Mouse (Mus musculus): Measurements from ENCODE around the gene Trib3. TPM values are rescaled to one million over a fixed set of nuclear protein-coding genes. Genes with fewer than 3 reads are reported as not detected.
"Not testable (repeated sequence)": the region's sequence is repeated elsewhere in the genome, so short reads cannot be mapped to it uniquely, and the experiment has no call there.

Trib3 gene
- polyA plus RNA-seq, 1 experiment from 2014 or later, result 2.3 TPM

DNA sequence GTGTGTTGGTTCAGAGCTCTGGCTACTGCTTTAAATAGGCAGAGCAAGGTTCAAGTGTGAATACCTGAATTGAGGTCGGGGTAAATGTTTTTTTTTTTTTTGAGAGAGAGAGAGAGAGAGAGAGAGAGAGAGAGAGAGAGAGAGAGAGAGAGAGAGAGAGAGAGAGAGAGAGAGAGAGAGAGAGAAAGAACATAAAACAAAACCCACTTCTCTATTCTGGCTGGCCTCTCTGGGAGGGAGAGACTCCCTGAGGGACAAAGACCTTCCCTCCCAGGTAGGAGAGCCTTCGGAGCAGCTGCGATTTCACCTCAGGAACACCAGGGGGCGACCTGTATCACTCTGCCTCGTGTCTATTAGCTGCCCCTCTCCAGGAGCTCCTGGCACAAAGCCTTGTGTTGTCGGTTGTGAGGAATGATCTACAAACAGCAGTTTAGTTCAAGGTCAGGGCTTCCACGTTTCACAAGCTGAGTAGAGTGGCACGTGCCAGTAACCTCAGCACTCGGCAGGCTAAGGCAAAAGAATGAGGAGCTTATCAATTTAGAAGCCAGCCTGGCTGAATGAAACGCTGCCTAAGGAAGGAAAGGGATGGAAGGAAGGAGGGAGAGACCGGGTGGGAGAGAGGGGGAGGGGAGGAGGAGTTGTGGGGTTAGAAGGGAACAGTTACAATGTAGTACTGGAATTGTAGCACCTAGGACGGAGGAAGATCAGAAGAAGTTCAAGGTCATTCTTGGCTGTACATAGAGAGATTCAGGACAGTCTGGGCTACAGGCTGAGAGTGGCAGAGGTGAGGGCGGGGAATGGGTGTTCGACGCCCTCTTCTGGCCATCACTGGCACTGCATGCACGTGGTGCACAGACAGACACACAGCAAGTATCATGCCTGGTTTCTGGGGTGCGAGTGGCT lies 19.7 kb upstream of the Trib3 start:
- no peaks in the 10 kb centered on the region for H3K27me3 ChIP-seq (ENCODE audit: poor library complexity, severe bottlenecking)
- H3K36me3 ChIP-seq (replicated peaks), result no peaks in the 10 kb centered on the region
- peak overlapping the region; percentile 34 for H3K4me3 ChIP-seq
- H3K27ac ChIP-seq, result peak overlapping the region; percentile 85
- DNase-seq (ENCODE audit: extremely low spot score, low spot score), result peak; percentile 79
- 12% methylated on average over 17 of the region's 17 CpGs for WGBS
- peaks cover 7% of the 10 kb centered on the region for H3K4me1 ChIP-seq
- H3K9me3 ChIP-seq, result no peaks in the 10 kb centered on the region

- H3K27me3 ChIP-seq (ENCODE audit: poor library complexity, severe bottlenecking), result no peaks in the 10 kb centered on the region
- H3K9me3 ChIP-seq, result no peaks in the 10 kb centered on the region
- DNase-seq (ENCODE audit: extremely low spot score, low spot score), result no peak
- H3K36me3 ChIP-seq (replicated peaks), result no peaks in the 10 kb centered on the region
- peaks cover 7% of the 10 kb centered on the region for H3K4me1 ChIP-seq
- no peak overlapping the region for H3K27ac ChIP-seq
- no peak overlapping the region for H3K4me3 ChIP-seq
- 90% methylated on average over 8 of the region's 8 CpGs for WGBS
These were observed 17.4 kb upstream of the Trib3 start for GRCm38 (mm10) chr2:152361193-152361592.

DNA sequence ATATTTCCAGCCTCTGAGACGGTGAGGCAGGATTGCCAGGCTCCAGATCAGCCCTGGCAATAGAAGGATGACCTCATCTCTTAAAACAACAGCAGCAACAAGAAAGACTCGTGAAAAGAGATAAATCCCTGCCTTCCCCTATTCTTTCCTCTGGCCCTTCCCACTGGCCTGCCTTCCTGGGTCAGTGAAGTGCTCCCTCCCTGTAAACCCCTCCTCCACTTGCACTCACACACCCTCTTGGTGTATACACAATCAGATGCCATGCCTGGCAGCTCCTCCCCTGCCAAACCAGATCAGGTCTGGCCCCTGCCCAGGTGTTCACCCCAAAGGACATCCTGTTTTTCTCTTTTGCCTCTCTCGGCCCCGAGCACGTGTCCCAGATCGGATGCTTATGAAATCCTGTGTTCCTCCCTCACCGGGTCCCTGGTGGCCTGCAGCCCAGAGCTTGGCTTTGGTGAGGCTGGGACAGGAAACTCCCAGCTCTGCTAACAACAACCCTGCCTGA lies 16.5 kb upstream of the Trib3 start:
- no peaks in the 10 kb centered on the region for H3K9me3 ChIP-seq
- 66% methylated on average over 7 of the region's 7 CpGs for WGBS
- H3K4me1 ChIP-seq, result peaks cover 7% of the 10 kb centered on the region
- no peak overlapping the region for H3K4me3 ChIP-seq
- H3K27ac ChIP-seq, result no peak overlapping the region
- DNase-seq (ENCODE audit: extremely low spot score, low spot score), result no peak
- H3K27me3 ChIP-seq (ENCODE audit: poor library complexity, severe bottlenecking), result no peaks in the 10 kb centered on the region
- no peaks in the 10 kb centered on the region for H3K36me3 ChIP-seq (replicated peaks)

GRCm38 (mm10) chr2:152359616-152360015 lies 15.8 kb upstream of the Trib3 start:
- Histone ChIP-seq H3K36me3 (replicated peaks) (no peaks in the 10 kb centered on the region), H3K4me1 (peaks cover 7% of the 10 kb centered on the region), H3K9me3 (no peaks in the 10 kb centered on the region), H3K27ac (no peak overlapping the region), H3K27me3 (ENCODE audit: poor library complexity, severe bottlenecking) (no peaks in the 10 kb centered on the region), H3K4me3 (no peak overlapping the region)
- WGBS, result 77% methylated on average over 5 of the region's 5 CpGs
- no peak for DNase-seq (ENCODE audit: extremely low spot score, low spot score)

DNA sequence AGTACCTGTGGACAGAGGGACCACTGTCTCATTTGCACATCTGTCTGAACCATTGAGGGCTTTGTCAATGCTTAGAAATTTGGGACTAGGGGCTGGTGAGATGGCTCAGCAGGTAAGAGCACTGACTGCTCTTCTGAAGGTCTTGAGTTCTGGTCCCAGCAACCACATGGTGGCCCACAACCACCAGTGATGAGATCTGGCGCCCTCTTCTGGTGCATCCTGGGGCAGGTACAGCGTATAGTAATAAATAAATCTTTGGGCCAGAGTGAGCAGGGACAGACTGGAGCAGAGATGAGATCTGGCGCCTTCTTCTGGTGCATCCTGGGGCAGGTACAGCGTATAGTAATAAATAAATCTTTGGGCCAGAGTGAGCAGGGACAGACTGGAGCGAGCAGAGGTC lies 15.1 kb upstream of the Trib3 start:
- DNase-seq (ENCODE audit: extremely low spot score, low spot score); H3K36me3 ChIP-seq (replicated peaks); H3K4me1 ChIP-seq; H3K27ac ChIP-seq; H3K9me3 ChIP-seq; H3K4me3 ChIP-seq; H3K27me3 ChIP-seq (ENCODE audit: poor library complexity, severe bottlenecking): not testable (repeated sequence)
- WGBS, result 75% methylated on average over 5 of the region's 5 CpGs

DNA sequence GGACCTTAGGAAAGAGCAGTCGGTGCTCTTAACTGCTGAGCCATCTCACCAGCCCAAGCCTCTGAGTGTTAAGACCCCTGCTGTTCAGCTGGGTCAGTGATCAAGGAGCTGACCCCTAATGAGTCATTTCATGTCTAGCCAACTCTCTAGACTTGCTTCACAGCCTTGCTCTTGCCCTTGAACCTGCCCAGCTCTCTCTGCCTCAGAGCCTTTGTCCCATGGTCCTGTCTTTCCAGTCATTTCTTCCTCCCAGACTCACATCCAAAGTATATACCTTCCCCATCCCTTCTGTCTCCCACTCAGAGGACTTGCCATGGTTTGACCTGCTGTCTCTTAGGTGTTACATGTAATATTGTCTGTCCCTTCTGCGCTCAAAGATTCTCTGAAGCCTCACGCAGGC lies 13.4 kb upstream of the Trib3 start:
- Histone ChIP-seq H3K9me3 (no peaks in the 10 kb centered on the region), H3K27me3 (ENCODE audit: poor library complexity, severe bottlenecking) (no peaks in the 10 kb centered on the region), H3K4me3 (no peak overlapping the region), H3K27ac (no peak overlapping the region), H3K4me1 (no peaks in the 10 kb centered on the region), H3K36me3 (replicated peaks) (no peaks in the 10 kb centered on the region)
- WGBS, result 88% methylated on average over 3 of the region's 3 CpGs
- DNase-seq (ENCODE audit: extremely low spot score, low spot score), result no peak

- DNase-seq (ENCODE audit: extremely low spot score, low spot score), result no peak
- H3K27ac ChIP-seq, result no peak overlapping the region
- H3K4me1 ChIP-seq, result peaks cover 8% of the 10 kb centered on the region; the same call in 1 of the 2 replicates
- 91% methylated on average over 8 of the region's 8 CpGs for WGBS
- no peak overlapping the region for H3K4me3 ChIP-seq
- no peaks in the 10 kb centered on the region for H3K9me3 ChIP-seq
- H3K27me3 ChIP-seq (ENCODE audit: poor library complexity, severe bottlenecking), result peaks cover 9% of the 10 kb centered on the region
- no peaks in the 10 kb centered on the region for H3K36me3 ChIP-seq (replicated peaks)
These were observed 6.2 kb upstream of the Trib3 start for GRCm38 (mm10) chr2:152349842-152350540.

- no peaks in the 10 kb centered on the region for H3K9me3 ChIP-seq
- peaks cover 17% of the 10 kb centered on the region for H3K27me3 ChIP-seq (ENCODE audit: poor library complexity, severe bottlenecking)
- 80% methylated on average over 6 of the region's 6 CpGs for WGBS
- peaks cover 14% of the 10 kb centered on the region for H3K4me1 ChIP-seq
- no peak overlapping the region for H3K4me3 ChIP-seq
- peak overlapping the region; percentile 40; the same call in 1 of the 2 replicates for H3K27ac ChIP-seq
- DNase-seq (ENCODE audit: extremely low spot score, low spot score), result no peak
- no peaks in the 10 kb centered on the region for H3K36me3 ChIP-seq (replicated peaks)
These were observed 5.4 kb upstream of the Trib3 start for GRCm38 (mm10) chr2:152349205-152349604.

GRCm38 (mm10) chr2:152347722-152348121 lies 3.9 kb upstream of the Trib3 start:
- H3K27me3 ChIP-seq (ENCODE audit: poor library complexity, severe bottlenecking), result peaks cover 24% of the 10 kb centered on the region
- WGBS, result 80% methylated on average over 2 of the region's 2 CpGs
- H3K36me3 ChIP-seq (replicated peaks), result no peaks in the 10 kb centered on the region
- H3K4me3 ChIP-seq, result no peak overlapping the region
- H3K4me1 ChIP-seq, result peaks cover 28% of the 10 kb centered on the region
- no peak for DNase-seq (ENCODE audit: extremely low spot score, low spot score)
- H3K9me3 ChIP-seq, result no peaks in the 10 kb centered on the region
- H3K27ac ChIP-seq, result no peak overlapping the region

DNA sequence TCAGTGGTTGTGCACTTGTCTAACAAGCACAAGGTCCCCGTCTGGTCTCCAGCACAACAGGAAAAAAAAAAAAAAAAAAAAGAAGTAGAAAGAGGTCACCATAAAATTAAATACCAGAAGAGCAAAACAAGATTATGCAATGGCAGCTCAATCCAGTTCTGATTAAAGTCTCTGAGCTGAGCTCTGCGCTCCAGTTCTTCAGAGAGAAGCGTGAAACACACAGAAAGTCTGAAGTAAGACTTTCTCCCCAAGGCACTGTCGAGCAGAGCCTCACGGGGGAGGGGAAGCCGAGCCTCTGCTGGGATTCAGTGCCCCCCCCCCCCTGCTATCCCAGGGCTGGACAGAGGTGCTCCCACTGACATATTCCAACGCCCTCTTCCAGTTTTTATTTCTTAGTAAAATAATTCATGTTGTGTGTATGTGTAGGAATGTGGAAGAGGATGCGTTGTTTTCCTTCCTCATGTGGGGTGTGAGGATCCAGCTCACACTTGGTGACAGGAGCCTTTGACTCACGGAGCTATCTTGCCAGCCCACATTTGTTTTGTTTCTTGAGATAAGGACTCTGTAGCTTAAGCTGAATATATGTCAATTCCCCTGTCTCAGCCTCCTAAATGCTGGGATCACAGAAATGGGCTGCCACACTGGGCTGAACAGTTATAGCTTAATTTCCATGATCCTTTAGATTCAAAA lies 3.1 kb upstream of the Trib3 start:
- no peaks in the 10 kb centered on the region for H3K9me3 ChIP-seq
- H3K4me3 ChIP-seq, result no peak overlapping the region
- H3K27ac ChIP-seq, result peak overlapping the region; percentile 49; the same call in 1 of the 2 replicates
- H3K4me1 ChIP-seq, result peaks cover 28% of the 10 kb centered on the region
- 44% methylated on average over 9 of the region's 9 CpGs for WGBS
- no peaks in the 10 kb centered on the region for H3K36me3 ChIP-seq (replicated peaks)
- no peak for DNase-seq (ENCODE audit: extremely low spot score, low spot score)
- H3K27me3 ChIP-seq (ENCODE audit: poor library complexity, severe bottlenecking), result peaks cover 32% of the 10 kb centered on the region

- Histone ChIP-seq H3K27me3 (ENCODE audit: poor library complexity, severe bottlenecking) (peaks cover 35% of the 10 kb centered on the region), H3K36me3 (replicated peaks) (no peaks in the 10 kb centered on the region), H3K4me1 (peaks cover 28% of the 10 kb centered on the region), H3K9me3 (no peaks in the 10 kb centered on the region), H3K4me3 (no peak overlapping the region), H3K27ac (no peak overlapping the region)
- DNase-seq (ENCODE audit: extremely low spot score, low spot score), result no peak
- WGBS, result 55% methylated on average over 6 of the region's 6 CpGs
These were observed 1.6 kb upstream of the Trib3 start for GRCm38 (mm10) chr2:152345393-152345792.

GRCm38 (mm10) chr2:152344909-152345308 lies 1.1 kb upstream of the Trib3 start:
- Histone ChIP-seq H3K27ac (no peak overlapping the region), H3K4me1 (peaks cover 28% of the 10 kb centered on the region), H3K27me3 (ENCODE audit: poor library complexity, severe bottlenecking) (peaks cover 35% of the 10 kb centered on the region), H3K4me3 (no peak overlapping the region; the same call in 1 of the 2 replicates), H3K36me3 (replicated peaks) (no peaks in the 10 kb centered on the region), H3K9me3 (no peaks in the 10 kb centered on the region)
- no peak for DNase-seq (ENCODE audit: extremely low spot score, low spot score)
- WGBS, result 67% methylated on average over 5 of the region's 5 CpGs

Measured in forebrain, embryonic 10.5 days (tissue).